Mouse (Mus musculus): Measurements from ENCODE around the gene Plp1. TPM values are rescaled to one million over a fixed set of nuclear protein-coding genes. Genes with fewer than 3 reads are reported as not detected.

Plp1 gene
- polyA plus RNA-seq (2015; fragmentation: Nextera tagmentation; extraction: Ambion mirVana), result 2.4 and 3.6 TPM in 2 replicates

GRCm38 (mm10) chrX:136822371-136822770, at the start of gene Plp1:
TSS of gene Plp1 (plus strand) at chrX:136822671.
- H3K9ac ChIP-seq, result no peak within 1 kb of the TSS
- no peaks in the 10 kb centered on the region for H3K36me3 ChIP-seq
- no peaks in the 10 kb centered on the region for H3K9me3 ChIP-seq
- no peaks in the 10 kb centered on the region for H3K27me3 ChIP-seq
- no peak within 1 kb of the TSS for H3K4me2 ChIP-seq
- ATAC-seq (ENCODE audit: borderline replicate concordance, extremely low read depth, low FRiP score, low TSS enrichment), result no peak
- no peak within 1 kb of the TSS for H3K4me3 ChIP-seq
- 29% methylated on average over 1 of the region's 1 CpGs for WGBS
- no peaks in the 10 kb centered on the region for H3K4me1 ChIP-seq
- H3K27ac ChIP-seq, result no peak within 1 kb of the TSS

- ATAC-seq (ENCODE audit: borderline replicate concordance, extremely low read depth, low FRiP score, low TSS enrichment), result no peak
- H3K27ac ChIP-seq, result no peak overlapping the region
- H3K4me3 ChIP-seq, result no peak overlapping the region
- no peaks in the 10 kb centered on the region for H3K4me1 ChIP-seq
- H3K4me2 ChIP-seq, result no peak overlapping the region
- no peaks in the 10 kb centered on the region for H3K36me3 ChIP-seq
- H3K9ac ChIP-seq, result no peak overlapping the region
- no peaks in the 10 kb centered on the region for H3K27me3 ChIP-seq
- 57% methylated on average over 1 of the region's 1 CpGs for WGBS
- no peaks in the 10 kb centered on the region for H3K9me3 ChIP-seq
Measured at GRCm38 (mm10) chrX:136773035-136773434, 49.4 kb upstream of the Plp1 start.

GRCm38 (mm10) chrX:136778046-136778445, 44.4 kb upstream of the Plp1 start:
- H3K27me3 ChIP-seq, result no peaks in the 10 kb centered on the region
- no peaks in the 10 kb centered on the region for H3K4me1 ChIP-seq
- H3K27ac ChIP-seq, result no peak overlapping the region
- H3K9ac ChIP-seq, result no peak overlapping the region
- no peak overlapping the region for H3K4me2 ChIP-seq
- 75% methylated on average over 3 of the region's 3 CpGs for WGBS
- no peak for ATAC-seq (ENCODE audit: borderline replicate concordance, extremely low read depth, low FRiP score, low TSS enrichment)
- H3K36me3 ChIP-seq, result no peaks in the 10 kb centered on the region
- H3K9me3 ChIP-seq, result no peaks in the 10 kb centered on the region
- no peak overlapping the region for H3K4me3 ChIP-seq

GRCm38 (mm10) chrX:136779262-136779661, 43.2 kb upstream of the Plp1 start:
- Histone ChIP-seq H3K9ac (no peak overlapping the region), H3K36me3 (no peaks in the 10 kb centered on the region), H3K27ac (no peak overlapping the region), H3K4me2 (no peak overlapping the region), H3K4me1 (no peaks in the 10 kb centered on the region), H3K4me3 (no peak overlapping the region), H3K27me3 (no peaks in the 10 kb centered on the region; the same call in 1 of the 2 replicates), H3K9me3 (no peaks in the 10 kb centered on the region)
- WGBS, result 46% methylated on average over 2 of the region's 2 CpGs
- no peak for ATAC-seq (ENCODE audit: borderline replicate concordance, extremely low read depth, low FRiP score, low TSS enrichment)

GRCm38 (mm10) chrX:136780041-136780440, 42.4 kb upstream of the Plp1 start, which contains the start of gene Glra4:
TSS of gene Glra4 (minus strand) at chrX:136780141.
- H3K4me1 ChIP-seq, result no peaks in the 10 kb centered on the region
- H3K9ac ChIP-seq, result no peak within 1 kb of the TSS
- H3K4me2 ChIP-seq, result no peak within 1 kb of the TSS
- ATAC-seq (ENCODE audit: borderline replicate concordance, extremely low read depth, low FRiP score, low TSS enrichment), result no peak
- no peak within 1 kb of the TSS for H3K4me3 ChIP-seq
- H3K36me3 ChIP-seq, result no peaks in the 10 kb centered on the region
- WGBS, result 80% methylated on average over 3 of the region's 3 CpGs
- no peak within 1 kb of the TSS for H3K27ac ChIP-seq
- no peaks in the 10 kb centered on the region; the same call in 1 of the 2 replicates for H3K27me3 ChIP-seq
- no peaks in the 10 kb centered on the region for H3K9me3 ChIP-seq

- 76% methylated on average over 4 of the region's 4 CpGs for WGBS
- Histone ChIP-seq H3K4me3 (no peak overlapping the region), H3K4me1 (no peaks in the 10 kb centered on the region), H3K27ac (no peak overlapping the region), H3K9me3 (no peaks in the 10 kb centered on the region), H3K27me3 (no peaks in the 10 kb centered on the region), H3K36me3 (no peaks in the 10 kb centered on the region), H3K4me2 (no peak overlapping the region), H3K9ac (no peak overlapping the region)
- ATAC-seq (ENCODE audit: borderline replicate concordance, extremely low read depth, low FRiP score, low TSS enrichment), result peak; percentile 46; the same call in 1 of the 2 replicates
Measured at GRCm38 (mm10) chrX:136789446-136789845, 33.0 kb upstream of the Plp1 start.

GRCm38 (mm10) chrX:136797223-136797622, 25.2 kb upstream of the Plp1 start:
- Histone ChIP-seq H3K9ac (no peak overlapping the region), H3K9me3 (no peaks in the 10 kb centered on the region), H3K36me3 (no peaks in the 10 kb centered on the region), H3K4me2 (no peak overlapping the region), H3K27ac (no peak overlapping the region), H3K4me3 (no peak overlapping the region), H3K27me3 (no peaks in the 10 kb centered on the region; the same call in 1 of the 2 replicates), H3K4me1 (no peaks in the 10 kb centered on the region)
- no peak for ATAC-seq (ENCODE audit: borderline replicate concordance, extremely low read depth, low FRiP score, low TSS enrichment)
- 25% methylated on average over 2 of the region's 2 CpGs for WGBS

GRCm38 (mm10) chrX:136819752-136820151, 2.7 kb upstream of the Plp1 start:
- Histone ChIP-seq H3K4me2 (no peak overlapping the region), H3K27ac (no peak overlapping the region), H3K9me3 (no peaks in the 10 kb centered on the region), H3K27me3 (no peaks in the 10 kb centered on the region), H3K4me1 (no peaks in the 10 kb centered on the region), H3K9ac (no peak overlapping the region), H3K4me3 (no peak overlapping the region), H3K36me3 (no peaks in the 10 kb centered on the region)
- 76% methylated on average over 6 of the region's 6 CpGs for WGBS
- ATAC-seq (ENCODE audit: borderline replicate concordance, extremely low read depth, low FRiP score, low TSS enrichment), result no peak

GRCm38 (mm10) chrX:136820250-136820649, 2.2 kb upstream of the Plp1 start:
- no peak overlapping the region for H3K4me3 ChIP-seq
- ATAC-seq (ENCODE audit: borderline replicate concordance, extremely low read depth, low FRiP score, low TSS enrichment), result no peak
- H3K4me2 ChIP-seq, result no peak overlapping the region
- no peaks in the 10 kb centered on the region for H3K4me1 ChIP-seq
- H3K27ac ChIP-seq, result no peak overlapping the region
- H3K36me3 ChIP-seq, result no peaks in the 10 kb centered on the region
- H3K9me3 ChIP-seq, result no peaks in the 10 kb centered on the region
- 9% methylated on average over 1 of the region's 1 CpGs for WGBS
- H3K9ac ChIP-seq, result no peak overlapping the region
- H3K27me3 ChIP-seq, result no peaks in the 10 kb centered on the region

- no peak for ATAC-seq (ENCODE audit: borderline replicate concordance, extremely low read depth, low FRiP score, low TSS enrichment)
- Histone ChIP-seq H3K27ac (no peak overlapping the region), H3K4me1 (no peaks in the 10 kb centered on the region), H3K36me3 (no peaks in the 10 kb centered on the region), H3K27me3 (no peaks in the 10 kb centered on the region), H3K4me3 (no peak overlapping the region), H3K4me2 (no peak overlapping the region), H3K9ac (no peak overlapping the region), H3K9me3 (no peaks in the 10 kb centered on the region)
- 67% methylated on average over 4 of the region's 4 CpGs for WGBS
Measured at GRCm38 (mm10) chrX:136825016-136825415, 2.5 kb downstream of the Plp1 start.

- Histone ChIP-seq H3K9me3 (no peaks in the 10 kb centered on the region), H3K36me3 (no peaks in the 10 kb centered on the region), H3K4me1 (no peaks in the 10 kb centered on the region)
Measured at GRCm38 (mm10) chrX:136828610-136829009, 6.1 kb downstream of the Plp1 start.

GRCm38 (mm10) chrX:136850300-136850699, 27.8 kb downstream of the Plp1 start:
- ATAC-seq (ENCODE audit: borderline replicate concordance, extremely low read depth, low FRiP score, low TSS enrichment), result no peak
- no peak overlapping the region for H3K9ac ChIP-seq
- no peaks in the 10 kb centered on the region for H3K36me3 ChIP-seq
- H3K4me2 ChIP-seq, result no peak overlapping the region
- no peak overlapping the region for H3K27ac ChIP-seq
- no peak overlapping the region for H3K4me3 ChIP-seq
- WGBS, result 36% methylated on average over 3 of the region's 3 CpGs
- no peaks in the 10 kb centered on the region for H3K9me3 ChIP-seq
- H3K27me3 ChIP-seq, result no peaks in the 10 kb centered on the region
- no peaks in the 10 kb centered on the region for H3K4me1 ChIP-seq

More at GRCm38 (mm10) chrX:136828610-136829009, 6.1 kb downstream of the Plp1 start:
- no peak for ATAC-seq (ENCODE audit: borderline replicate concordance, extremely low read depth, low FRiP score, low TSS enrichment)
- no peaks in the 10 kb centered on the region for H3K27me3 ChIP-seq
- no peak overlapping the region for H3K27ac ChIP-seq
- H3K4me3 ChIP-seq, result no peak overlapping the region
- H3K9ac ChIP-seq, result no peak overlapping the region
- no peak overlapping the region for H3K4me2 ChIP-seq

All from lung, embryonic 15.5 days (tissue).